Mouse (Mus musculus) adrenal gland, adult (tissue): ENCODE measurements at regions not wholly inside any gene's neighbourhood (a gene's known extent, or its start where the extent isn't known, plus 50 kb on each side); places are given as distances from the start of the nearest gene placed in this dataset.

ENCODE experiments used
- DNase-seq, 2 experiments: peaks; one replicate each; pipeline ENCODE4 v3.0.0; 2022 to 2023; ENCODE audit warnings: low spot score in 1 of 2; ENCODE audit not compliant: inconsistent age in 2 of 2

DNA sequence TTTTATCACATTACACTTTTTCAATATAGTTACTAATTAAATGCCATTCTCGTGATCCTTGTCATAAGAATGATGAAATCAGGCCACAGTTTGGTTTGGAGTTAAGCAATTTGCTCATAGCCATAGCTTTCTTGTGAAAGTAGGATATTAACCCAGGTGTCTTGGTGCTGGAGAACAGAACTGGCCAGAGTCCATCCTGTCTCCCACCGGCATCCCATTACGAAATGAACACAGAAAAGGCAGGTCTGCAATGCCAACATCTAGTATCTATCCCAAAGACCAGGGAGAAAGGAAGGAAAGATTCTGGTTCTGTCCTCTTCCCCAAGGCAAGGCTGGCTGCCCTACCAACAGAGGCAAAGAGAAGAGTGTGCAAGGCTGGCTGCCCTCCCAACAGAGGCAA is 61.6 kb upstream of the Avpr1a start:
- DNase-seq = peak in 1 of 2 experiments; percentile 33

- DNase-seq = no peak
Measured at GRCm38 (mm10) chr10:122379661-122380344, 68.5 kb upstream of the Avpr1a start.

- no peak for DNase-seq
Measured at GRCm38 (mm10) chr10:122343291-122343690, 105.0 kb upstream of the Avpr1a start.

GRCm38 (mm10) chr10:122342356-122342755 is 105.9 kb upstream of the Avpr1a start:
- peak in 1 of 2 experiments; percentile 28 for DNase-seq

DNA sequence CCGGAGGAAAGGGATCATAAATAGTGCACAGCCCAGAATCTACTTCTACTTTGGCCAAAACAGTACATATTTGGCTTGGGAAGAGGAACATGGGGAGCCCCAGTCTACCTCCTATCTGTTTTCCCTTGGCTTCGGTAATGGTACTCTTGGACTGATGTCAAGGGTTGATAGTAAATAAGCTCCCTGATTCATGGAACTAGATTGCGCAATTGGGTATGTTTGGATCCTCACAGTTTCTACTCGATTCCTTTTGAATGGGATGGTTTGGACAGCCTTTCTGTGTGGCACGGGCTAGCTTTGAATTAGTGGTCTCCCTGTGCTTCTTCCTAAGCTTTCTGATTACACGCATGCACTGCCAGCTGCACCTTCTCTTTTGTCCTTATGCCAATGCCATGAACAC is 121.4 kb upstream of the Avpr1a start:
- DNase-seq = peak in 1 of 2 experiments; percentile 41

DNA sequence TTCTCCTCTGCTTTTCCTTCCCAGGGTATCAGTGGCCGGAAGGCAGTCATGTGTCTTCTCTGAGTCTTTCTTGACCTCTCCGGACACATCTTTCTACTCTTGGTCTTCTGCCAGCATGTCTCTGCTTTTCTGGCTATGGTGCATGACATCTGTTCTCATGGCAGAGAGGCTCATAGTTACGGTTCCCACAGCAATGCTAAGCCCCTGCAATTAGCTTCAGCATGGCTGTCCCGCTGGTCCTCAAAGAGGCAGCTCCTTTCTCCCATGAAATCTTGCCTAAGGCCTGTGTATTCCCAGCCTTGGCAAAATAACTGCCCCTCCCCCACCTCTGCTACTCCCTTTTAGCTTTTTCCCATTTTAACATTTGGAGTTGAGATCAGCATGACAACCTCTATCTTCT is 129.4 kb upstream of the Avpr1a start:
- no peak for DNase-seq

DNA sequence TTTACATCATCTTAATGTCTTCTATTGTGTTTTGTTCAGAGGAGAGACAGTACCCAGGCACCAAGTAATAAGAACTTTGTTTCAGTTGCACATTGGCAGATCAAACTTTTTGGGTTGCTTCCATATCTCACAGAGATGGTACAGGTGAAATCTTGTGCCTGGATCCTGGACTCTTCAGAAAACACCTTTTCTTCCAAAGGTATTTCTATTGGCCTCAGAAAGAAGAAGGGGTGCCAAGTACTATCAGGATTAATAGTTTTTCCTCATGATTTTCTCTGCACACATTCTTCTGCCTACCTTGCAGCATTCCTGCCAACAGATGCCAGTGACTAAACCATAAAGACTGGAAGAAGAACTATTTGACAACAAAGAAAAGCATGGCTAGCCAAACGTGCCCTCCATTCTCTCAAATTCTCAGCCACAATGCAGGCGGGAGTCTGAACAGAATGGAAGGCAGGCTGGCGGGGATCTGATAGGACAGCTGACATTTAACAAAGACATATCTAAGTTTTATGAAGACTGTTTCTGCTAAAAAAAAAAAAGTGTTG is 137.6 kb upstream of the Avpr1a start:
- no peak for DNase-seq

DNA sequence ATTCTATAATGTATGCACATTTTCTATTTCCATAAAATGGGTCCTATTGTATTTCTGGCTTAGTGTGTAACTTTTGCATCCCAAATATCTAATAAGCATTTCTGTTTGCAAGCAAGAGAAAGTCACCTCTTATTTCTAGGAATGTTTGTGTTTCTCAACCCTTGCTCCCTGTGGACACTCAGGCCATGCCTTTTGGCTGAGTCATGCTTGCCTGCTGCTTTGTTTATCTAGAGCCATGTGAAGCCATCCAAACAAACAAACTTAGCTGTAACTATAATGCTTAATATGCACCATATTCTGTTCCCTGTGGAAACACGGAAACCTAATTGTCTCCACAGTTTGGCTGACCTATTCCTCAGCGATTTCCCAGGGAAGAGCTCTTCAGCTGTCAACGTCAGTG is 139.6 kb upstream of the Avpr1a start:
- DNase-seq = peak in 1 of 2 experiments; percentile 52

- no peak for DNase-seq
Measured at GRCm38 (mm10) chr10:122302259-122302658, 146.0 kb upstream of the Avpr1a start.

GRCm38 (mm10) chr10:122295921-122296425 is 152.3 kb upstream of the Avpr1a start:
- no peak for DNase-seq

DNA sequence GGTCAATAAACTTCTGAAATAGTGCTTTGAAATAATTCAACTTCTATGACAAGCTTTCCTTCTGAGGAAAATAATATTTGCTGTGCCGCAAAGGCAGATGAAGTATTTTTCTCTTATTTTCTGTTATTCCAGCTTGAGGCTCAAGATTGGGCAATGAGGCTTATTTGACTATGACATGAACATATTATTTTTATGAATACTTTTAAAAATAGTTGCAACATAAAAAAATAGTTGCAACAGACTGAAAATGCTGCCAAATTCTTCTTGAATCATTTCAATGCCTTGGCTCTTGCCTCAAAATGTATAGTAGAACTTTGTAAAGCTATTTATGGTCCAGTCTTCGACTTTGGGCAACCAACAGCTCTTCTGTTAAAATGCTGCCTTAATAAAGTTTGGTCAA is 156.7 kb upstream of the Avpr1a start:
- DNase-seq = peak in 1 of 2 experiments; percentile 32

- DNase-seq = no peak
Measured at GRCm38 (mm10) chr10:122291091-122291490, 157.2 kb upstream of the Avpr1a start.

DNA sequence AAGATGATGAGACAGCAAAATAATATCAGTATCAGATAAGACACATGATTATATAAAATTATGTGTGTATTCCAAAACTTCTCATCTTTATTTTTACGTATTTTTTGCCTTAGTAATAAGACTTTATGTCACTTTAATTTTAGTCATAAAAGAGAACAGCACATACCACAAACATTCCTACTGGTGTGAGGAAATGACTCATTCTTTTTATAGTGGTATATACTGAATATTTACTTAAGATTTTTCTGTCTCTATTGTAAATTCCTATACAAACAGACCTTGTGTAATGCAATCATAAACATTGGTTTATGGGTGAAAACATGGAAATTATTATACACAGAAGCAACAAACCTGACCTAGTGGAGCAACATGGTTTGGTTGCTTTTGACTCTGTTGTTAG is 173.4 kb upstream of the Avpr1a start:
- no peak for DNase-seq

DNA sequence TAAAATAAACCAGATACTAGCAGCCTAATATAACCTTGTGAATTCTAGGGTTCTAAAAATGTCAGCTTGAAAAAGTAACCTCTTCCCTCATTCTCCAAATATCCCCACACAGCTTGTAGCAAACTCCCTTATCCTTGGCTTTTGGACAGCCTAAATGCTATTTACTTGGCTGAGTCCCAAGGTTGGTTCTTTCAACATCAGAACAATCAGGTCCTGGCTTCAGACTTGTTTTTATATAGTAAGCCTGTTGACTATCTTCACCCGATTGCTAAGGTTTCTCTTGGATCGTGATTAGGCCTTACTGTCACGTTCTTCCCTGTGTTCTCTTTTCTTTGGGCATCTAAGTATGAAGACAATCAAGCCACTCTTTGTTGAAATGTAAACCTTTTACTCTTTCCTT is 174.1 kb upstream of the Avpr1a start:
- DNase-seq = peak; percentile 23 to 90

DNA sequence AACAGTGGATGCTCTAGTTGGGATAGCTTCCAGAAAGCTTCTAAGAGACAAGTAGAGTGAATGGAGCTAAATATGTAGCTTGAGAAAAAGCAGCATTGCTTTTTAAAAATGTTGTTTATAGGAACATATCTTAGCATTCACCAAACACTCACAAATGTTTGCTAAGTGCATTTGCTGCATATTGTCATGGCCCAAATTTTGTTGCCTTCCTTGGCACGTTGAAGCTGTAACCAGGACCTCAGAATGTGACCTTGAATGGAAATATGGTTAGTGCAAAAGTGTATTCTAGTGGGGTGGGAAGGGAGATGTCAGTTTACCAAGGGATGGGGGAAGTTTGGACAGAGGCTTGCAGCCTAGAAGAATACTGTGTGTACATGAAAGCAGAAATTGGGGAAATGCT is 166.9 kb upstream of the Rxylt1 start:
- no peak for DNase-seq

DNA sequence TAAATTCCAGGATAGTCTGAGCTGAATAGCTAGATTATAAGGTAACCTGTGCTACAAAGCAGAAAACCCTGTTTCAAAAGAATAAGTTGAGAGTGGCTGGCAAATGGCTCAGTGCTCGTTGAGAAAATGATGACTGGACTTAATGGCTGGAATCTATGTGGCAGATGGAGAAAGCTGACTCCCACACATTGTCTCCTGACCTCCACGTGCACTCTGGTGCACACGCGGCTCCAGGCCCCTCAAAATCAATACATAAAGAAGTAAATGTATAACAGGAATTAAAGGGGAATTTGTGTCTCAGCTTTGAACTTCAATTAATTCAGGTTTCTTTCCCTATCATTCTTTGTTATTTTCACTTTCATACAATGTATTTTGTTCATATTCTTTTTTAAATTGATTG is 162.2 kb upstream of the Rxylt1 start:
- no peak for DNase-seq

- peak in 1 of 2 experiments; percentile 36 for DNase-seq
Measured at GRCm38 (mm10) chr10:122258711-122259110, 161.5 kb upstream of the Rxylt1 start.

DNA sequence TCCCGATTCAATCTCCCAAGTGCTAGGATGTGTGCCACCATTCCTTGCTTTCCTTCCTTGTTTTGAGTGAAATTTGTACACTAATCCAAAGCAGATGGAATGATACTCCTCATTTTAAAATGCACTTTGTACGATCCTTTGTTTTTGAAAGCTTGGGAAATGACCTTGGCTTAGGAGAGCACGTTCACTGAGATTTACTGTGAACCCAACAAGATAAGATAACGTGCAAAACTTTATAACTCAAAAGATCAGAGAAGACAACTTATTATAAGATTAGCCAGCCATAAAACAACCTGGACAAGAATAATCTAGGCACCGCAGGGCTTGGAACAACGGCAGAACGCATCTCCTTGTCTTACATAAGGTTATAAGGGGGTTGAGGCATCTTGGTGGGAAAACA is 134.6 kb upstream of the Rxylt1 start:
- DNase-seq = peak; percentile 8 to 54

GRCm38 (mm10) chr10:122230746-122231145 is 133.6 kb upstream of the Rxylt1 start:
- peak; percentile 57 to 85 for DNase-seq

- no peak for DNase-seq
Measured at GRCm38 (mm10) chr10:122225679-122226078, 128.5 kb upstream of the Rxylt1 start.

GRCm38 (mm10) chr10:122223076-122223475 is 125.9 kb upstream of the Rxylt1 start:
- no peak for DNase-seq

GRCm38 (mm10) chr10:122217594-122217993 is 120.4 kb upstream of the Rxylt1 start:
- no peak for DNase-seq

GRCm38 (mm10) chr10:122199791-122200190 is 102.6 kb upstream of the Rxylt1 start:
- no peak for DNase-seq
